Mouse (Mus musculus) cerebellum, adult 18-20 months (tissue): Measurements from ENCODE around the gene 4931423N10Rik.
"Not testable (repeated sequence)": the region's sequence is repeated elsewhere in the genome, so short reads cannot be mapped to it uniquely, and the experiment has no call there.

Experiments used
- DNase-seq, 2 experiments: peaks; one replicate each; pipeline ENCODE4 v3.0.0; 2021

4931423N10Rik gene

DNA sequence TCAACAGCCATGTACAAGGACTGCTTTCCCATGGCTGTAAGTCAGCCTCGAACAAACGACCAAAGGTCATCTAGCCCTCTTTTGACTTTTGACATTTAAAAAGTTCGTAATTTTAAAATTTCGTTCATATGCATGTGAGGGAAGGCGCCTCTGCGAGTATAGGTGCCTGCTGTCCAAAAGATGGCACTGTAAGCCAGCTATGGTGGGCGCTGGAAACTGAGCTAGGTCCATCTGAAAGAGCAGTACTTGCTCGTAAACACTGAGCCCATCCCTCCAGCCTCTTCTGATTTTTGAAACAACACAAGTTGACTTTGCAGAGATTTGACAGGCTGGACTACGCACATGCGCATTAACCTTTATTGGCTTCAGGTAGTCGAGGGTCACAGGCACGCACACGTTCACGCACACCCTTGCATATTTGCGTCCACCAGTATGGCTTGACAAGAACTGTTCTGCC lies at the start of gene 4931423N10Rik:
Gene 4931423N10Rik (plus strand): TSS at position 407 of the 457 bp plus-strand sequence.
- DNase-seq = no peak

DNA sequence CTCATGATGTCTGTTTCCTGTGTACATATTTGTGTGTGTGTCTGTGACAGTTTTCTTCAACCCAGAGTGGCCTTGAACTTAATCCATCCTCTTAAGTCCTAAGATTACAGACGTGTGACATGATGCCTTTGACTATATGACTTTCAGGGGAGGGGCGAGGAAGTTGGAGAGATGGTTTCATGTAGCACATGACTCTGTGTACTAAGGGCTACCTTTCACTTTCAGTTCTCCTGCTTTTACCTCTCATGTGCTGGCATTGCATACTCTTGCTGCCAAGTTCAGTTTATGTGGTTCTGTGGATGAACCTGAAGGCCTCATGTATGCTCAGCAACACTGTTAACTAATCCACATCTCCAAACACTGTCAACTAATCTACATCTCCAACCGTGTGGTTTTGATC lies 35.0 kb upstream of the 4931423N10Rik start:
- DNase-seq = no peak

- DNase-seq = peak in 1 of 2 experiments; percentile 13
Measured at GRCm38 (mm10) chr2:23194366-23194765, 12.9 kb upstream of the 4931423N10Rik start.

DNA sequence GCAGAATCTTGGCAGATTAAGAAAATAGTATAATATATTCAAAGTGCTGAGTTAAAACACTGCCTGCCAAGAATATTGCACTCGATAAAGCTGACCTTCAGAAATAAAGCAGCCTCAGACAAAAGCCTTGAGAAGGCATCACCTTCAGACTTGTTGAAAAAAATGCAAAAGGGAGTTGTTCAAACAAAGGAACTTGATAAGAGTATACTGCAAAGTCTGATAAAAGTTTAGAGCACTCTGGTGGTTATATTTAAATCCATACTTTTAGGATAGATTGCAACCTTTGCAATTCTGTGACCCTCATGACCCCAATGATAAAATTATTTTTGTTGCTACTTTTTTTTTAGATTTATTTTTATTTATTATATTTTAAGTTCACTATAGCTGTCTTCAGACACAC lies 6.2 kb upstream of the 4931423N10Rik start:
- no peak for DNase-seq

DNA sequence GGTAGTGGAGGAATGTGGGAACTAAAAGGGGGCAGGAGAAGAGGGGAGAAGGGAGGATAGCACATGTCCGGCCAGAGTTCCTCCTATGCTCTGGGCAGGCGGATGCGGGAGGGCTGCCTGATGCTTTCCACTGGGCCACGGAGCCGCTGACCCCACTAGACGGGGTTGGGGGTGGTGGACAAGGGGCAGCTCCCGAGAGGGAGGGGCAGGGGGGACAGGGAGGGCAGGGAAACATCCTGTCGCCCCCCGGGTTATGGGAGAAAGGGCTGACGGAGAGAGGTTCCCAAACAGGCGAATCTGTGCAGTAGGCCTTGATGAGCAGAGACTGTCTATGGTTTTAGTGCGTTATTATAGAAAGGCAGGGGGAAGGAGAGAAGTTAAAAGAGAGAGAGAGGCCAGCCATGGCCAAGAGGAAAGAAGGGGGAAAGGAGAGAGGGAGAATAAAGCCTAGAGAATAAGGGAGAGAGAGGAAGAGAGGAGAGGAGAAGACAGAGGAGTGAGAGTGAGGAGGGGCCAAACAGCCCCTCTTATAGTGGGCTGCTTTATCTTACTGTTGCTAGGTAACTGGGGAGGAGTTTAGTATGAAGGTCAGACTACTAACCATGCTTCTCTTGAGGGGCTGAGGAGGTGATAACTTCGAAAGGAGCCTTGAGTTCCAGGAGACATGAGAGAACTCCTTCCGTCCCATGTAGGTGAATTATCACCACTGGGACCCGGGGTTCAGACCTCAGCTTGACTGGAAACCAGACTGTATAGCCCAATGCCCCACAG lies 4.2 kb upstream of the 4931423N10Rik start:
- DNase-seq = no peak

DNA sequence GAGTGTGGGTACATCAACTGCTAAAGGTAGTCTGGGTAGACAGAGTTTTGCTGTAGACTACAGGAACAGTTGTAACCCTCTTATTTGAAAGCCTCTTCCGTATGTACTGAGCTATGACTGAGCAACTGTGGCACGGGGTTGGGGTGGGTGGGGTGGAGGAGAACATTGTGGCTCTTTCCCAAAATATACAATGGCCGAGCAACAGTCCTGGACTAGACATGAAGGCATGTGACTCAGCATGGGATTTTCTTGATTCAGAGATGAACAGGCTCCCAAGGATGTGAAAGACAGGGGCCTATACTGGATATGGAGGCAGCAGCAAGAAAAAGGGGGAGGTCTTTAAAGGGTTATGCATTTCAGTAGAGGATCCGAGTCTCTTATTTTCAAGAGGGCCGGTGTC lies 6.4 kb downstream of the 4931423N10Rik start:
- no peak for DNase-seq

DNA sequence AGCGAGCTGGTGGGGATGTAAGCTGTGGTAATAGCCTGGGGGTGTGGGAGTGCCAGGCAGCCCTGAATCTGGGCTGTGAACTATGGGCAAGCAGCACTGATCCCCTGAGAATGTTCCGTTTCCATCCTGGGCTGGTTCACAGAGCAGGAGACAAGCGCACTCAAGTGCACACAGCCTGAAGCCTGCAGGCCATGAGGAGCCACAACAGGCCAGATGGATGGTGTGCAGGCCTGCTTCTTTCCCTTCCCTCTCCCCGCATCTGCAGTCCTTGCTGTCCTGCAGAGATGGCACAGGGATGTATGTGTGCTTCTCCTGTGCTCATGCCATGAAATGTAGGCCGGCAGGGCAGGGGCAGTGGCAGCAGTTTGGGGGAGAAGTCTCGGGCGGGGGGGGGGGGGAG lies 17.9 kb downstream of the 4931423N10Rik start:
- DNase-seq = no peak

DNA sequence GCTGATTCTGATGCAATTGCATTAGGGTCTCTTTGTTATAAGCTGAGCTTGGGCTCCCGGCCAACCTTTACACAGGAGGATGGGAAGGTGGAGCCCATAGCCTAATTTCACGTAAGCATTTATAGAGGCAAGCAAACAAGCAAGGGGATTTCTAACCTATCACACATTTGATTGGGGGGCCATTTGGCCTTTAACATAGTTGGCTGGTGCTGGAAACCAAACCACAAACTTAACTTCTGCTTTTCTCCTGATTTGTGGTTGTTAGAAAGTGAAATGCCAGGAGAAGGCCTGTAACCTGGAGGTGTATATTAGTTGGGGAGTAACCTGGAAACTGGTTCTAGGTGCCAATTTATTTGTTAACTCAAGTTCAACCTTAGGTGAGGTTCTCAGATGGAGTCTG lies 21.2 kb downstream of the 4931423N10Rik start:
- DNase-seq = no peak

DNA sequence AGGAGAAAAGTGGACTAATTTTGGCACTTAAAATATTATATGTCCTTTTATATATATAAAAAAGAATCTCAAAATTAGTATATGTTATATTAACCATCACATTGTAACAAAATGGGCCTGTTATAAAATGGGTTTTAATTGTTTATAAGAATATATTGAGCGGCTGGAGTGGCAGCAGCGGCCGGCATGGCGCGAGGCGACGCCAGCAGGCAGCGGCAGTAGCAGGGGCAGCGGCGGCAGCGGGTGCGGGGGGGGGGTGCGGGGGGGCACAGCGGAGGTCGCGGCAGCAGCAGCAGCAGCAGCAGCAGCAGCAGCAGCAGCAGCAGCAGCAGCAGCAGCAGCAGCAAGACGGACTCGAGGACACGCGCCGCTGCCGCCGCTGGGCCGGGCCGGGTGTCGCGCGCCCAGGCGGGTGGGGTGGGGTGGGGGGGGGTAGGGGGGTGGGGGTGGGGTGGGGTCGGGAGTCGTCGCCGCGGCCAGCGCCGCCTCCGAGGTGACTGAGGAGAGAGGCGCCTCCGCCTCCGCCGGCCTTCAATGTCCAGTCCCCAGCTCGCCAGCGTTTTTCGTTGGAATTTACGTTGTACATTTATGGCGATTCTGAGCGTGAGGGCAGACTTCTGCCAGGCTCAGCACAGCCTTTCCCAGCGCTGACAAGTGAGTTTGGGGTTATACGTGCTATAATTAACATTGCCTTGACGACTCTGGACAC lies 26.9 kb downstream of the 4931423N10Rik start:
- no peak for DNase-seq

DNA sequence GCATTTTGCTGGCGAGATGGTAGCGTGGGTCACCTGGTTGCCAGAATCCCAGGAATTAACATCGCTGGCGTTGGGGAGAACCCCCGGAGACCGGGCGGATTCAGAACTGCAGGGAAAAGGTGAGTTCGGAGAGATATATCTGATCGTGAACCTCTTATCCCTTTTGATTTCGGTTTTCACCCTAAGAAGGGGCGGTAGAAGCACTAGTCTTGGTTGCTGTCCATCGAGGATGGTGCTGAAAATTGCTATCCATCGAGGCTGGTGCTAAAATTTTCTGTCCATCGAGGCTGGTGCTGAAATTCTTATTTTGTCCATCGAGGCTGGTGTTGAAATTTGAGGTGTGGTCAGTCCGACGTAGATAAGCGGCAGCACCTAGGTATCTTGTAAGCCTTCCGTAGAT lies 83.7 kb downstream of the 4931423N10Rik start:
- not testable (repeated sequence) for DNase-seq

DNA sequence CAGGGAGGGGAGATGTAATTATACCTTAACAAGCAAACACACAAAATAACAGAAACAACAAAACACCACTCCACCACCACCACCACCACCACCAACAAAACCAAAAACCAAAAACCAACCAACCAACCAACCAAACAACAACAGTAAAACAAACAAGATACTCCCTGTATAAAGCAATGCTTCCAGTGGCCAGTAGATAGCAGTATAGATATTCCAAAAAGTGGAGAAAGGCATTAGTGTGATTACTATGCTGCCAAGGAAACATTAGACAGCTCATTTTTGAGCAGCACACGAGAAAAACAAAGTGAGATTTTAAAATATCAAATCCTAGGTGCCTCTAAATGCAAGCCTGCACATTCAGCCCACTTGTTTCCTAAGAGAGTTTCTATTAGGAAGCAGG lies 107.6 kb downstream of the 4931423N10Rik start:
- DNase-seq = no peak
